Mouse (Mus musculus): Measurements from ENCODE around the gene Vps4a. TPM values are rescaled to one million over a fixed set of nuclear protein-coding genes. Genes with fewer than 3 reads are reported as not detected.

Gene Vps4a
- polyA plus RNA-seq, 1 experiment from 2014 or later, result 49.8 TPM

DNA sequence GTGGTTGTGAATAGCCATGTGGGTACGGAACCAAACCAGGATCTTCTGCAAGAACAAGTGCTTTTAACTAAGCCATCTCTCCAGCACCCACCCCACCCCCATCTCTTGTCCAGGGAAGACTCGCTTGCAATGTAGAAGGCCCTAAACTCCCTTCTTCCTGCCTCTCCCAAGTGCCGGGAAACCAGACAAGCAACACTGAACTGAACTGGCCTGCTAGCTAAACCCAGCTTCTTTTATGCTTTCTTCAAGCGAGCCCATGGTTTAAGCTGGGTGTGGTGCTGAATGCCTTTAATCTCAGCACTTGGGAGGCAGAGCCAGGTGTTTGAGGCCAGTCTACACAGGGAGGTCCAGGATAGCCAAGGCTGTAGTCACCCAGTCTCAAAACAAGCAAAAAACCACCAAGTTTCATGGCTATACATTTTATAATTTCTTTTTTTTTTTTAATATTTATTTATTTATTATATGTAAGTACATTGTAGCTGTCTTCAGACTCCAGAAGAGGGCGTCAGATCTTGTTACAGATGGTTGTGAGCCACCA, 57.6 kb downstream of the Vps4a start:
- no peak overlapping the region for H3K9ac ChIP-seq (ENCODE audit: low read depth, low read length)
- no peak overlapping the region for H3K27ac ChIP-seq (ENCODE audit: low read depth, low read length)
- no peaks in the 10 kb centered on the region for H3K4me1 ChIP-seq (replicated peaks; ENCODE audit: control insufficient read depth, insufficient read depth, low read length)
- no peak overlapping the region for H3K4me2 ChIP-seq
- H3K4me3 ChIP-seq (ENCODE audit: low read depth, low read length), result no peak overlapping the region
- H3K9me3 ChIP-seq (ENCODE audit: control insufficient read depth, low read length), result no peaks in the 10 kb centered on the region
- WGBS, result 93% methylated on average over 5 of the region's 5 CpGs
- H3K27me3 ChIP-seq (replicated peaks; ENCODE audit: control insufficient read depth, insufficient read depth, low read length), result no peaks in the 10 kb centered on the region
- H3K36me3 ChIP-seq (ENCODE audit: control insufficient read depth, insufficient read depth, low read length), result peaks cover 44% of the 10 kb centered on the region
- ATAC-seq (replicated peaks; ENCODE audit: low FRiP score) (no peak), DNase-seq (ENCODE audit: low spot score) (no peak)

DNA sequence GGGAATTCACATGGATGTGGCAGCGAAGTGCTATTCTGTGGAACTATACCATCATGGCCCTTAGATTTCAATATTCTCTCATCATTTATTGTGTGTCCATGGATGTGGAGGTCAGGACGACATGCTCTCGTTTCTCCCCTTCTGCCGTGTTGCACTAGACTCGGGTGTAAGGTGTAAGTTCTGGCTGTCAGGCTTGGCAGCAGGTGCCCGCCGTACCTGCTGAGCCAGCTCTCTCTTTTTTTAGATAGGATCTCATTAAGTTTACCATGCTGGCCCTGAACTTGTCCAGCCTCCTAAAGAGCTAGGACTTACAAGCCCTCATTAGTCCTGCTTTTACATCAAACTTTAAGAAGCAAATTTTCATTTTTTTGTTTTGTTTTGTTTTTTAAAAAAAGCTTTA, 59.5 kb downstream of the Vps4a start:
- ATAC-seq (replicated peaks; ENCODE audit: low FRiP score) (no peak), DNase-seq (ENCODE audit: low spot score) (no peak)
- no peak overlapping the region for H3K4me3 ChIP-seq (ENCODE audit: low read depth, low read length)
- no peak overlapping the region for H3K27ac ChIP-seq (ENCODE audit: low read depth, low read length)
- H3K9ac ChIP-seq (ENCODE audit: low read depth, low read length), result no peak overlapping the region
- H3K4me1 ChIP-seq (replicated peaks; ENCODE audit: control insufficient read depth, insufficient read depth, low read length), result peaks cover 5% of the 10 kb centered on the region
- H3K9me3 ChIP-seq (ENCODE audit: control insufficient read depth, low read length), result no peaks in the 10 kb centered on the region
- H3K4me2 ChIP-seq, result no peak overlapping the region
- H3K36me3 ChIP-seq (ENCODE audit: control insufficient read depth, insufficient read depth, low read length), result peaks cover 44% of the 10 kb centered on the region
- 92% methylated on average over 7 of the region's 7 CpGs for WGBS
- H3K27me3 ChIP-seq (replicated peaks; ENCODE audit: control insufficient read depth, insufficient read depth, low read length), result no peaks in the 10 kb centered on the region

Other genes starting within 250 kb of the Vps4a start
- 0.07 and 0.09 TPM in 2 replicates for gene Has3, start 161.0 kb upstream of the Vps4a start, polyA plus RNA-seq (2014; fragmentation: Nextera tagmentation; extraction: Ambion mirVana)
- gene Utp4, start 137.6 kb upstream of the Vps4a start, polyA plus RNA-seq (2014; fragmentation: Nextera tagmentation; extraction: Ambion mirVana), result 111 and 120 TPM in 2 replicates
- gene Sntb2, start 95.5 kb upstream of the Vps4a start, polyA plus RNA-seq (2014; fragmentation: Nextera tagmentation; extraction: Ambion mirVana), result 4.2 and 4.9 TPM in 2 replicates
- 44.9 and 45.5 TPM in 2 replicates for gene Pdf, start 17.4 kb downstream of the Vps4a start, polyA plus RNA-seq (2014; fragmentation: Nextera tagmentation; extraction: Ambion mirVana)
- gene Cog8, start 25.5 kb downstream of the Vps4a start, polyA plus RNA-seq (2014; fragmentation: Nextera tagmentation; extraction: Ambion mirVana), result 40.4 and 40.6 TPM in 2 replicates
- 131 and 132 TPM in 2 replicates for gene Nip7, start 25.7 kb downstream of the Vps4a start, polyA plus RNA-seq (2014; fragmentation: Nextera tagmentation; extraction: Ambion mirVana)
- 4.8 and 5.9 TPM in 2 replicates for gene Tmed6, start 34.4 kb downstream of the Vps4a start, polyA plus RNA-seq (2014; fragmentation: Nextera tagmentation; extraction: Ambion mirVana)
- gene Terf2, start 65.3 kb downstream of the Vps4a start, polyA plus RNA-seq (2014; fragmentation: Nextera tagmentation; extraction: Ambion mirVana), result 8.7 and 11.3 TPM in 2 replicates
- 77.1 and 85.4 TPM in 2 replicates for gene Cyb5b, start 119.4 kb downstream of the Vps4a start, polyA plus RNA-seq (2014; fragmentation: Nextera tagmentation; extraction: Ambion mirVana)

Measured in liver, embryonic 11.5 days (tissue).